Mouse (Mus musculus): ENCODE measurements around the gene Wfdc8.

DNA sequence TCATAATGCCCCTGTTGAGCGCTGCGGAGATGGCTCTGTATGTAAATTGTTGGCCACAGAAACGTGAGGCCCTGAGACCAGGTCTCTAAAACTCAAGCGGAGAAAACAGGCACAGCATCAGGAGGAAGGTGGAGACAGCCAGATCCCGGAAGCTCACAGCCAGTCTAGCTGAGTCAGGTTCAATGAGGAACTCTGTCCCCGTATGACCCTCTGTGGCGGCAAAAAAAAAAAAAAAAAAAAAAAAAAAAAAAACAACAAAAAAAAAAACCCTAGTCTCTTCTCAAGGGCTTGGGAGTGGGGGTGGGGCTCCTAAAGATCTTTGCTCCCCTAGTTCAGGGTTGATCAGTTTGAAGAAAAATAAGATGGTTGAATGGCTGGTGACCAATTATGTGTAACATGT lies 27.7 kb upstream of the Wfdc8 start:
- no peak for TF ChIP-seq TCF12 (IDR thresholded peaks at IDR 0.05; ENCODE audit: insufficient read depth, poor library complexity, severe bottlenecking)
- TF ChIP-seq POLR2A (IDR thresholded peaks at IDR 0.05; ENCODE audit: insufficient read length, low read depth) = no peak
- no peak for TF ChIP-seq USF1 (IDR thresholded peaks at IDR 0.05; ENCODE audit: low read depth)
- TF ChIP-seq E2F4 (IDR thresholded peaks at IDR 0.05; ENCODE audit: insufficient read depth) = no peak
- no peak for TF ChIP-seq POLR2AphosphoS2 (IDR thresholded peaks at IDR 0.05; ENCODE audit: insufficient read length, low read depth)
- TF ChIP-seq MYOD1 (IDR thresholded peaks at IDR 0.05; ENCODE audit: control insufficient read depth in 1 of 3, insufficient read length in 2 of 3, low read depth in 2 of 3) = no peak
- TF ChIP-seq MAX (IDR thresholded peaks at IDR 0.05; ENCODE audit: low read depth) = no peak
- TF ChIP-seq CEBPB (IDR thresholded peaks at IDR 0.05; ENCODE audit: insufficient read depth, poor library complexity, severe bottlenecking) = no peak
- no peak for TF ChIP-seq MYOG (IDR thresholded peaks at IDR 0.05; ENCODE audit: control insufficient read depth in 1 of 3, insufficient read depth in 1 of 3, insufficient read length in 2 of 3, low read depth in 2 of 3)
- no peak for TF ChIP-seq TCF3 (IDR thresholded peaks at IDR 0.05; ENCODE audit: insufficient read length, low read depth)

Data from myocyte (in vitro differentiated cells).